Mouse (Mus musculus): ENCODE results near the gene Zbtb20. TPM values are rescaled to one million over a fixed set of nuclear protein-coding genes. Genes with fewer than 3 reads are reported as not detected.

The Zbtb20 gene
- polyA plus RNA-seq, 1 experiment from 2014 or later: 18.8 TPM

DNA sequence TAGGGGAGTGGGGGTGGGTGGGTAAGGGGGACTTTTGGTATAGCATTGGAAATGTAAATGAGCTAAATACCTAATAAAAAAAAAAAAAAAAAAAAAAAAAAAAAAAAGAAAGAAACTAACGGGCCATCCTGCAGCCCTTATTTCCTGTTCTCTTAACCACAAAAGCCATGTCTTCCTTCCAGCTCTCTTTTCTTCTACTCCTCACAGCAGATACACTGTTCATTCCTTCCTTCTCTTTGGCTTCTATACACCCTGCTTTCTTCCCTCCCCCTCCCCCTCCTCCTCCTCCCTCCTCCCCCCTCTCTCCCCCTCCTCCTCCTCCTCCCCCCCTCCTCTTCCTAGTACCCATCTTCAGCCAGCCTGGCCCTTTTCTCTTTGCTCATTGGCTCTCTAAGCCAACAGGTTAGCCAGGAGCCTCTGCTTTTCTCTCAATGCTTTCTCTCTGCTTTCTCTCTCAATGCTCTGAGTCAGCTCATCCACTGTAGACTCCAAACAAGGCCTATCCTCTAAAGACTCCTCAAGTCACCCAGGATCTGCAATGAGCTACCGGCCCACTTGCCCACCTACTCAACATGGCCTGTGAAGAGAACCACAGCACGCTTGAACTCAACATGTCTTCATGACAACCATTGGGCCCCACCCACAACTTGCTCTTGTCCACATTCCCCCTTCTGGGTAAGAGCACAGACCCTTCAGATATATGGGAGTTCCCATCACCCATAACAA, 774.8 kb downstream of the Zbtb20 start:
- Histone ChIP-seq H3K4me3 (replicated peaks) (no peak overlapping the region), H3K9me3 (no peaks in the 10 kb centered on the region), H3K9ac (no peak overlapping the region), H3K27me3 (replicated peaks) (no peaks in the 10 kb centered on the region), H3K27ac (no peak overlapping the region), H3K4me1 (replicated peaks) (no peaks in the 10 kb centered on the region), H3K36me3 (no peaks in the 10 kb centered on the region), H3K4me2 (replicated peaks) (no peak overlapping the region)
- ATAC-seq: no peak
- WGBS: 92% methylated on average over 2 of the region's 3 CpGs

DNA sequence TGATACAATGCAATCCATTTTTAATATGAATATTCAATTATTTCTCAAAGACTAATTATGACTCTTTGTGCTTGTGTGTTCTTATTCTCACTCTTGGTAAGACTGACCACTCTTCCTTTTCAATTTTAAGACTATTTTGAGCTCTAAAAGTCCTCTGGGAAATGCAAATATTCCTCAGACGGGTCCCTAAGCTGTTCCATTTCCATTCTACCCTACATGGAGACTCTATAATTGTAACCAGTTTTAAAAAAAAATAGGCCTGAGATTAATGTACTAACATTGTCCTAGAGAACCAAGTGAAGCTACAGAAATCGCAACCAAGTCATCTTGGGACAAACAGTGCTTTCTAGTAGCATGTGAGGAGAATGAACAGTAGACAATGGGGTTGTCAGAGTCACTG, 777.6 kb downstream of the Zbtb20 start:
- no peaks in the 10 kb centered on the region for H3K9me3 ChIP-seq
- no peak overlapping the region for H3K4me2 ChIP-seq (replicated peaks)
- H3K4me1 ChIP-seq (replicated peaks): no peaks in the 10 kb centered on the region
- ATAC-seq: no peak
- no peak overlapping the region for H3K27ac ChIP-seq
- H3K36me3 ChIP-seq: no peaks in the 10 kb centered on the region
- H3K27me3 ChIP-seq (replicated peaks): no peaks in the 10 kb centered on the region
- H3K9ac ChIP-seq: no peak overlapping the region
- no peak overlapping the region for H3K4me3 ChIP-seq (replicated peaks)
- 82% methylated on average over 2 of the region's 2 CpGs for WGBS

DNA sequence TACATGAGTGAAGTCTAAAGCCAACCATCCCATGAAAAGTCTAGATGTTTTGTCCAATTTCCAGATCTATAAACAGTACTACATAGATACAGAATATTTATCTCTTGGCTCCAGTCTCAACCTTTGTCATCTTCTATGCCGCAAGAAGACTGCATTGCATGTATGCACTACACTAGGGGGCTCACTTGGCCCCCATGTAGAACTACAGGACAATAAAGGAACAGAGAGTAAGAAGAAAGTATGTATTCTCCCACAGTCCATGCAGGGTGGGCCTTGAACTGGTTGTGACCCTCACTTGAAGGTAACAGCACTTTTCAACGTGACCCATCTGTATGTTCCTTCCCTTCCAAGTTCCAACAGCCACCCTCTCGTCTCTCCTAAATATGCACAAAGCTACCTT, 778.6 kb downstream of the Zbtb20 start:
- Histone ChIP-seq H3K4me1 (replicated peaks) (no peaks in the 10 kb centered on the region), H3K27ac (no peak overlapping the region), H3K36me3 (no peaks in the 10 kb centered on the region), H3K9ac (no peak overlapping the region), H3K27me3 (replicated peaks) (no peaks in the 10 kb centered on the region), H3K4me2 (replicated peaks) (no peak overlapping the region), H3K9me3 (no peaks in the 10 kb centered on the region), H3K4me3 (replicated peaks) (no peak overlapping the region)
- WGBS: 85% methylated on average over 3 of the region's 3 CpGs
- ATAC-seq: no peak

DNA sequence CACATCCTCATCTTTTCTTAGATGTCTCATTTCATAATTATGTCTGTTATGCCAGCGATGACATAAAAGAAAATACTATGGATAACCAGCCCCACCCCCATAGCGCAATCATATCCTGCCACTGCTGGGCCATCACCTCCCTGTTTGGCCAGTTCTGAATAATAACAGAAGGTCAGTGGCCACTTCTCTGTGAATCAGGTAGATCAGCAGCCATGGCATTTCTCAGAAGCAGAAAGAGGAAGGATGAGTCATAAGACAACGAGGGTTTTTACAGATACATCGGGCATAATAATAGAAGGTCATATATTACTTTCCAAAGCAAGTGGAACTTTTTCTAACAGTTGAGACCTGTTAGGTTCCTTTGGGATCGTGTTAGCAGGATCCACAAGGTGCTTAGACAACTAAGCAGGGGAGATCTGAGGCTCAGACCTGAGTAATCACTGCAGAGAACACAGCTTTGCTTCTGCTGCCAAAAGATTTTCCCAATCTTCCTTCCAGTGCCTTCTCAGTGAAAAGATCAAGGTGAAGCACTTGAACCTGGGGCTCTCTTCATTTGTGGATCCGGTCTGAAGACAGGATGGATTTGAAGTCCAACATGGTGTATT, 779.6 kb downstream of the Zbtb20 start:
- Histone ChIP-seq H3K27me3 (replicated peaks) (no peaks in the 10 kb centered on the region), H3K9me3 (no peaks in the 10 kb centered on the region), H3K27ac (no peak overlapping the region)

DNA sequence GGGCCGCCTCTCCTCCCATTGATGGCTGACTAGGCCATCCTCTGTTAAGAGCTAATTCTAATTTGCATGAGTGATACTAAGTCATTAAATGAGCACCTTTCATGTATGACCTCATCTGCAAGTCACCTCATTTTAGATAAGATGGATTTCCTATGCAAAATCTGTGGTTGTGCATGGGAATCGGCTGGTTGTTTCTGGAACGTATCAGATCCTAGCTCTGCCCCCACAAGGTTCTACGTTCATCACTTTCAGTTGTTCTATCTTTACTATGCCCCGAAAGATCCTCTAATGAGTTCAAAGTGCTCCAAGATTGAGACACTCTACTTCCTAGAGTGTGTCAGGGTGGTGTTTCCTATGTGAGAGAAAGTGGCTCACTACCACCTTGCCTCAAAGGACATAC, 785.9 kb downstream of the Zbtb20 start:
- Histone ChIP-seq H3K4me1 (replicated peaks) (no peaks in the 10 kb centered on the region), H3K4me3 (replicated peaks) (no peak overlapping the region), H3K27ac (no peak overlapping the region), H3K36me3 (no peaks in the 10 kb centered on the region), H3K27me3 (replicated peaks) (no peaks in the 10 kb centered on the region), H3K4me2 (replicated peaks) (no peak overlapping the region), H3K9ac (no peak overlapping the region), H3K9me3 (no peaks in the 10 kb centered on the region)
- WGBS: 94% methylated on average over 5 of the region's 5 CpGs
- no peak for ATAC-seq

More for the DNA sequence above, 779.6 kb downstream of the Zbtb20 start:
- Histone ChIP-seq H3K4me3 (replicated peaks) (no peak overlapping the region), H3K36me3 (no peaks in the 10 kb centered on the region), H3K4me1 (replicated peaks) (no peaks in the 10 kb centered on the region), H3K9ac (no peak overlapping the region), H3K4me2 (replicated peaks) (no peak overlapping the region)
- WGBS: 86% methylated on average over 6 of the region's 6 CpGs
- no peak for ATAC-seq

DNA sequence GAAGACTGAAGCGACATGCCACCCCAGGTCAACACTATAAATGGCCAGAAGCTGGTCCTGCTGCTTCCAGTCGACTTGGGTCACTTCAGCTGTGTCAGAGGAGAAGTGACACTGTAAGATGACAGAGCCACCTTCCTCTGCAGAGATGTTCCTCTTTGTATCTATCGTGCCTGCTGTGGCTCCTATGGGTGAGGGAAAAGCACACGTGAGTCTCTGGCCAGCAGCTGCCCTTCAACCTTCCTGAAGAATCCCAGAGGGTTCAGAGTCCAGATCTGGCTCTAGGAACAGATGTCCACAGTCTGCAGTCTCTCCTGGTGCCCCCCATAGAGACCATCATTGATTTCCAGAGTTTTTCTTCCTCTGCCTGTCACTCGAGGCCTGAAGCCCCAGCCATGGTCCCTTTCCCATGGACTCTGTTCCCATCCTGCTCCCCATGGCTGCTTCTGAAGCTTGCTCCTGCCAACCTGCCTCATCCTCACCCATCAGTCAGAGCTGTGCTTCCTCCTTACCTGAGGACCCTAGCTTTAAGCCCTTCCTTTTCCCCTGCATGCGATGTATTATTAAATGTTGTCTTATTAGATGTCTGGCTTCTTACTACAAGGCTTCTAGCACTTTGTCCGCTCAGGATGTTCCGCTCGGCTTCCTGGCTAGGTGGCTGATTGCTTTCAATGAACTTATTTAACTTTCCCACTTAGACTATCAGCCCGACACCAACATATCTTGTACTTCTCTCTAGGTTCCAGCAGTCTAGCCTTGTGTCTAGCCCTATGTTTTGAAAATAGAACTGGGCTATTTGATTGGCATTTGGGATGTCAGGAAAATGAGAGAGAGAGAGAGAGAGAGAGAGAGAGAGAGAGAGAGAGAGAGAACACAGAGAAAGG, 786.7 kb downstream of the Zbtb20 start:
- no peak overlapping the region for H3K27ac ChIP-seq
- no peak overlapping the region for H3K9ac ChIP-seq
- no peaks in the 10 kb centered on the region for H3K36me3 ChIP-seq
- no peaks in the 10 kb centered on the region for H3K9me3 ChIP-seq
- 81% methylated on average over 10 of the region's 10 CpGs for WGBS
- H3K4me3 ChIP-seq (replicated peaks): no peak overlapping the region
- no peak overlapping the region for H3K4me2 ChIP-seq (replicated peaks)
- H3K27me3 ChIP-seq (replicated peaks): no peaks in the 10 kb centered on the region
- no peaks in the 10 kb centered on the region for H3K4me1 ChIP-seq (replicated peaks)
- no peak for ATAC-seq

DNA sequence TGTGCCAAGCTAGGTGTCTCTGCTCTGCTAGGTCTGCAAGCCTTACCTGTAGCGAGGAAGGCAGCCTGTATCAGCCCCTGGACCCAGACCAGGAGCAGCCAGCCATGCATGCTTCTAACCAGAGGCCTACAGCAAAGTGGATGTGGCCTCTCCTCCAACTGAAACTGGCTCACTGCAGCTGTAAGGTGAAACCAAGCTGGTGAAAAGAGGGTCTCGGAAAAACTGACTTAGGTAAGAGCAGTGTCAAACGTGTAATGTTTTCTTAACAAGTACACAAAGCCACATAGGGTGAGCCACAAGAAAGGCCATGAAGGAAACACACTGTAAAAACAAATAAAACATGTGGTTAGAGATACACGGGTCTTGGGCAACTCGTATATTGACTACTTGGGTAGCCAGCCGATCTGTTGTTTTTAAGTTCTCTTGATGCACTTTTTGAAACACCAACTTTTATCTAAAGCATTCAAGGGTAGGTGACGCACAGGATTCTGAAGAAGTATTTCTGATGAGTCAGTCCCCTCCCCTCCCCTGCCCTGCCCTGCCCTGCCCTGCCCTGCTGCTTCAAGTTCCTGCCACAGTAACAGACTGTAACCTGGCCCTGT, 788.4 kb downstream of the Zbtb20 start, which contains the start of gene Tigit:
Gene Tigit (minus strand): TSS at position 169 of the 602 bp plus-strand sequence.
- WGBS: 68% methylated on average over 7 of the region's 7 CpGs

DNA sequence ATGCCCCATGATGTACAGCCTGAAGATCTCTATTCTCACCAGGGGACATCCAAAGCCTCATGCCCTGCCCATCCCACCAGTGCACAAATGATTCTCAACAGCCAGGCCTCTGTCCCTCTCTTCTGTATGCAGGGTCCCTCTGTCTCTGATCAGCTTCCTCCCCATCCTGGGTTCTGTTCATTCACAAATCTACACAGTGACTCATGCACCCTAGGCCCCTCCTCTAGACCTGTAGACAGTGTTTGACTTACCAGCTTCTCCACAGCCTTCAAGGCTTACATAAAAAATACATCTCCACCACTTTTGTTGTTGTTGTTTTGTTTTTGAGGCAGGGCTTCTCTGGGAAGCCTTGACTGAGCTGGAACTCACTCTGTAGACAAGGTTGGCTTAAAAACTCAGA, 789.2 kb downstream of the Zbtb20 start:
- Histone ChIP-seq H3K4me3 (replicated peaks) (no peak overlapping the region), H3K4me2 (replicated peaks) (no peak overlapping the region), H3K27me3 (replicated peaks) (no peaks in the 10 kb centered on the region), H3K36me3 (no peaks in the 10 kb centered on the region), H3K9me3 (no peaks in the 10 kb centered on the region), H3K9ac (no peak overlapping the region), H3K27ac (no peak overlapping the region), H3K4me1 (replicated peaks) (no peaks in the 10 kb centered on the region)
- no peak for ATAC-seq

More for the DNA sequence above, 788.4 kb downstream of the Zbtb20 start, which contains the start of gene Tigit:
- Histone ChIP-seq H3K4me3 (replicated peaks) (no peak within 1 kb of the TSS), H3K36me3 (no peaks in the 10 kb centered on the region), H3K4me2 (replicated peaks) (no peak within 1 kb of the TSS), H3K9ac (no peak within 1 kb of the TSS), H3K27me3 (replicated peaks) (no peaks in the 10 kb centered on the region), H3K9me3 (no peaks in the 10 kb centered on the region), H3K27ac (no peak within 1 kb of the TSS), H3K4me1 (replicated peaks) (no peaks in the 10 kb centered on the region)
- ATAC-seq: no peak

DNA sequence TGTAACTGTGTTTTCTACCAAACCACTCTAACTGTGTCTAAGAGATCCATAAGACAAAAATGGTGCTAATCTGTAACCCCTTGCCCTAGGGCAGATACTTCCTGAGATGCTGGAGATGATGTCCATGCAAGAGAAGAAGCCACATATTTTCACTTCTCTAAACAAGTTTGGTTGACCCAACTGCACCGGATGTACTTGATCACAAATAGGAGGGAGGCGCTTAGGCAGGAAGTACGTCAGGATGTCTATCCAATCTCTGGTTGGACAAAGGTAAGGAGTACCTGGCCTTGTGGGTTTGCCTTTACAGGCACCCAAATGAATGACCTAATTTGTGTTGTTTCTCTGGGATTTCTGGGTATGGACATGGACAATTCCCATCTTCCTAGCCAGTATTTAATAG, 792.6 kb downstream of the Zbtb20 start:
- 94% methylated on average over 3 of the region's 3 CpGs for WGBS
- no peak overlapping the region for H3K4me2 ChIP-seq (replicated peaks)
- ATAC-seq: no peak

DNA sequence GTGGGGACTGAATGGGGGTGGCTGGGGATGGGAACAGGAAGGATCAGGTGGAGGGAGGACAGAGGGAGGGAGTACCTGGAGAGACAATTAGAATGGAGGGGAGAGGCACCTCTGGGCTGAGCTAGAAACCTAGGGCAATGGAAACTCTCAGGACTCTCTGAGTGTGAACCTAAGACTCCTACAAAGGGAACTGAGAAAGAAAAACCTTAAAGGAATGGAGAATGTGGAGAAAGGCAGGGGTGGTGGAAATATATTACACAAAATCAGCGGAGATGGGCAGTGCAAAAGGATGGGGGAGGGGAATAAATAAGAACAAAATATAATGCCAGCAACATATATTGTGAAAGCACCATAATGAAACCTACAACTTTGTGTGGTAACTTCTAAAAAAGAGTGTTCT, 796.3 kb downstream of the Zbtb20 start:
- WGBS: 96% methylated on average over 1 of the region's 1 CpGs
- H3K36me3 ChIP-seq: no peaks in the 10 kb centered on the region

More for the DNA sequence above, 792.6 kb downstream of the Zbtb20 start:
- H3K4me1 ChIP-seq (replicated peaks): no peaks in the 10 kb centered on the region
- no peak overlapping the region for H3K9ac ChIP-seq
- no peak overlapping the region for H3K27ac ChIP-seq
- H3K36me3 ChIP-seq: no peaks in the 10 kb centered on the region
- no peaks in the 10 kb centered on the region for H3K27me3 ChIP-seq (replicated peaks)
- H3K4me3 ChIP-seq (replicated peaks): no peak overlapping the region
- H3K9me3 ChIP-seq: no peaks in the 10 kb centered on the region

DNA sequence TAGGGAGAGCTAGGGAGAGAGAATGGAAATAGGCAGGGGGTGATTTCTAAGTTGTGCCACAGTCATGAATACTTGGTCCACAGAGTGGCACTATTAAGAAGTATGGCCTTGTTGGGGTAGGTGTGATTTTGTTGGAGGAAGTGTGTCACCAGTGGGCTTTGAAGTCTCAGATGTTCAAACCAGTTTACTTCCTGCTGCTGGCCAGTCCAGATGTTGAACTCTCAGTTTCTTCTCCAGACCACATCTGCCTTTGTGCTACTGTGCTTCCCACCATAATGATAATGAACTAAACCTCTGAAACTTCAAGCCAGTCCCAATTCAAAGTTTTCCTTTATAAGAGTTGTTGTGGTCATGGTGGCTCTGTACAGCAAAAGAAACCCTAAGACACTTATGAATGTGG, 797.0 kb downstream of the Zbtb20 start:
- Histone ChIP-seq H3K4me3 (replicated peaks) (no peak overlapping the region), H3K4me2 (replicated peaks) (no peak overlapping the region), H3K36me3 (no peaks in the 10 kb centered on the region), H3K9me3 (no peaks in the 10 kb centered on the region), H3K9ac (no peak overlapping the region), H3K27ac (no peak overlapping the region), H3K27me3 (replicated peaks) (no peaks in the 10 kb centered on the region), H3K4me1 (replicated peaks) (no peaks in the 10 kb centered on the region)
- no peak for ATAC-seq

More for the DNA sequence above, 796.3 kb downstream of the Zbtb20 start:
- Histone ChIP-seq H3K9ac (no peak overlapping the region), H3K4me3 (replicated peaks) (no peak overlapping the region), H3K4me2 (replicated peaks) (no peak overlapping the region), H3K4me1 (replicated peaks) (no peaks in the 10 kb centered on the region), H3K9me3 (no peaks in the 10 kb centered on the region), H3K27ac (no peak overlapping the region), H3K27me3 (replicated peaks) (no peaks in the 10 kb centered on the region)
- ATAC-seq: no peak

DNA sequence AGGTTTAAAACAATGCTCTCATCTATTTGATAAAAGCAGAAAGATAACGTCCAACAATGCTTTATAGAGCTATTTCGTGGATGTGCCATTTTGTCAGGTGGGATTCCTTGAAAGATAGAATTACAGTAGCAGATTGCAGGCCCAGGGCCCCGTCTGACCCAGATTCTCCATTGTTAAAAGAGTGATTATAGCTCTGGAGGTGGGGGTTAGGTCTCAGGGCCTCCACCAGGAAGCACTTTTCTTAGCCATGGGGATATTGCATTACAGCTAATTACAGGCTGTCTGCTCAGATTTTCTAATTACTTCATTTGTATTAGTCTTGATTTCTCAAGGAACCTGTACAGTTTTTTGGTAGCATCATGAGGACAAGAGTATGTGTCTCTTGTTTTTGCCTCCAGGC, 798.7 kb downstream of the Zbtb20 start:
- ATAC-seq: no peak
- Histone ChIP-seq H3K27ac (no peak overlapping the region), H3K36me3 (no peaks in the 10 kb centered on the region), H3K27me3 (replicated peaks) (no peaks in the 10 kb centered on the region), H3K4me2 (replicated peaks) (no peak overlapping the region), H3K4me3 (replicated peaks) (no peak overlapping the region), H3K9ac (no peak overlapping the region), H3K9me3 (no peaks in the 10 kb centered on the region), H3K4me1 (replicated peaks) (no peaks in the 10 kb centered on the region)
- 80% methylated on average over 3 of the region's 3 CpGs for WGBS

Measured in intestine, embryonic 15.5 days (tissue).